Mouse (Mus musculus) layer of hippocampus, postnatal 36 days (tissue): Measurements from ENCODE around the gene Cyp2w1. TPM values are rescaled to one million over a fixed set of nuclear protein-coding genes. Genes with fewer than 3 reads are reported as not detected.

ENCODE experiments used
- DNase-seq, 2 experiments: peaks; one replicate each; pipeline ENCODE4 v3.0.0; 2022
- total RNA-seq, 2 experiments: library from RNA; stranded (reverse); gene quantifications; 2 replicates each; pipeline ENCODE4 v1.2.3; 2021

Gene Cyp2w1
- total RNA-seq, 2 experiments from 2014 or later: not detected

- DNase-seq: no peak
Observed at GRCm38 (mm10) chr5:139364911-139365571, 12.6 kb downstream of the Cyp2w1 start.

GRCm38 (mm10) chr5:139365827-139366226 lies 13.4 kb downstream of the Cyp2w1 start:
- no peak for DNase-seq

- no peak for DNase-seq
Observed at GRCm38 (mm10) chr5:139366484-139366883, 14.1 kb downstream of the Cyp2w1 start.

GRCm38 (mm10) chr5:139367884-139368458 lies 15.6 kb downstream of the Cyp2w1 start:
- no peak for DNase-seq

- no peak for DNase-seq
Observed at GRCm38 (mm10) chr5:139368638-139369320, 16.4 kb downstream of the Cyp2w1 start.

GRCm38 (mm10) chr5:139370336-139370735 lies 17.9 kb downstream of the Cyp2w1 start:
- no peak for DNase-seq

GRCm38 (mm10) chr5:139371118-139371517 lies 18.7 kb downstream of the Cyp2w1 start:
- DNase-seq: no peak

GRCm38 (mm10) chr5:139371631-139372401 lies 19.4 kb downstream of the Cyp2w1 start:
- DNase-seq: peak; percentile 82 to 84

- no peak for DNase-seq
Observed at GRCm38 (mm10) chr5:139373126-139373525, 20.7 kb downstream of the Cyp2w1 start.

- no peak for DNase-seq
Observed at GRCm38 (mm10) chr5:139373889-139374444, 21.6 kb downstream of the Cyp2w1 start.

- DNase-seq: no peak
Observed at GRCm38 (mm10) chr5:139374841-139375240, 22.4 kb downstream of the Cyp2w1 start.

GRCm38 (mm10) chr5:139377468-139378270 lies 25.3 kb downstream of the Cyp2w1 start, which contains the start of gene Gpr146:
Gene Gpr146 (plus strand): TSS chr5:139377697.
- DNase-seq: no peak

- no peak for DNase-seq
Observed at GRCm38 (mm10) chr5:139378271-139378556, 25.8 kb downstream of the Cyp2w1 start.

GRCm38 (mm10) chr5:139378986-139379629 lies 26.7 kb downstream of the Cyp2w1 start:
- no peak for DNase-seq

- DNase-seq: no peak
Observed at GRCm38 (mm10) chr5:139379771-139380384, 27.5 kb downstream of the Cyp2w1 start.

GRCm38 (mm10) chr5:139380385-139381248 lies 28.2 kb downstream of the Cyp2w1 start:
- peak; percentile 84 to 88 for DNase-seq

- DNase-seq: no peak
Observed at GRCm38 (mm10) chr5:139381586-139382513, 29.4 kb downstream of the Cyp2w1 start.

GRCm38 (mm10) chr5:139382760-139383159 lies 30.3 kb downstream of the Cyp2w1 start:
- DNase-seq: no peak

GRCm38 (mm10) chr5:139383234-139383633 lies 30.8 kb downstream of the Cyp2w1 start:
- DNase-seq: no peak
